Mouse (Mus musculus) G1E (cell line): ENCODE measurements around the gene AU022252.

Experiments
- CTCF ChIP-seq: IDR thresholded peaks from 2 replicates; pipeline ENCODE4 v1.5.1; 2012; ENCODE audit warnings: low read depth, low read length, inconsistent platforms, mixed read lengths
- TAL1 ChIP-seq: conservative IDR thresholded peaks from 2 replicates; pipeline ENCODE4 v1.6.1; 2012; ENCODE audit warnings: low read depth, low read length, inconsistent platforms, mixed read lengths

- TF ChIP-seq CTCF (no peak), TAL1 (no peak)
Observed at GRCm38 (mm10) chr4:119252025-119252808, 19.7 kb upstream of the AU022252 start.
